8 mouse cellular contexts compared by ENCODE assay signal in the genomic region with DNA sequence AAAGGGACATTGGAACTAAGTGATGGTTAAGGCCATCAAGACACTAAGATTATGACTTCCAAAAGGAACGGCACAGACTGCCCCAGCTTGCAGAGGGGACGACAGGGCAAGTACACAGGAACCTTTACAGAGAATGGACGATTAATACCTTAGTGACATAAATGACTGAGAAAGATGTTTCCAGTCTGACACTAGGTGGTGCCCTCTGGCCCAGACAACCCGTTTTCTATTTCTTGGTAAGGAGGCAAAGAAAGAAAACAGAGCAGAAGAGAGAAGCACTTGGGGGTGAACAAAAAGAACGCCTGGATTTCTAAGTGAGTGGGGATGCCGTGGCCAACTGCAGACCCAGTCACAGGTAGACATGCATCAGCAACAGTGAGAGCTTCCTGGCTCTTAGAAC. TPM values are rescaled to one million over a fixed set of nuclear protein-coding genes. Genes with fewer than 3 reads are reported as not detected.
DNase-seq lines count a peak whose midpoint lies in the region; ATAC-seq lines count a peak whose summit lies in the region.

No protein-coding gene starts in this region.

- peak; percentile 26 to 38; a peak in 3 of 4 replicates for ATAC-seq in hematopoietic stem cell, adult 5-6 weeks (replicated peaks in 1 of 2; ENCODE audit: insufficient read depth in 1 of 2, low FRiP score in 2 of 2, low TSS enrichment in 1 of 2, low read depth in 1 of 2, poor library complexity in 2 of 2, severe bottlenecking in 2 of 2)
- ATAC-seq in limb, embryonic 11.5 days (ENCODE audit: insufficient number of reproducible peaks, low FRiP score, low TSS enrichment, low read depth) = no peak
- no peak for ATAC-seq in midbrain, embryonic 11.5 days (ENCODE audit: low FRiP score)
- ATAC-seq in stomach, embryonic 15.5 days (ENCODE audit: insufficient read depth, low FRiP score, low read depth) = no peak

- peak overlapping the region; percentile 92 for H3K4me3 ChIP-seq in embryonic facial prominence, embryonic 10.5 days
- no peak overlapping the region for H3K4me3 ChIP-seq in limb, embryonic 11.5 days (ENCODE audit: low read depth, low read length)
- H3K4me3 ChIP-seq in midbrain, embryonic 11.5 days (ENCODE audit: low read depth, low read length) = no peak overlapping the region; the same call in 1 of the 2 replicates
- peak overlapping the region; percentile 90; the same call in 1 of the 2 replicates for H3K4me3 ChIP-seq in stomach, embryonic 15.5 days (replicated peaks)

- peak; percentile 65 for DNase-seq in CD4-positive helper T cell, adult 2 months (ENCODE audit: low read depth, low spot score)
- peak; percentile 60 for DNase-seq in T-cell, adult 2 months (ENCODE audit: low spot score)
- peak; percentile 33 for DNase-seq in embryonic facial prominence, embryonic 10.5 days (ENCODE audit: low spot score)
- DNase-seq in limb, embryonic 11.5 days (ENCODE audit: low spot score) = peak; percentile 45
- DNase-seq in midbrain, embryonic 11.5 days (ENCODE audit: low spot score, missing footprints) = no peak
- no peak for DNase-seq in frontal cortex, postnatal 25 days (ENCODE audit: low spot score in 2 of 2)

- H3K4me1 ChIP-seq in embryonic facial prominence, embryonic 10.5 days = peaks cover 46% of the 10 kb centered on the region
- peaks cover 9% of the 10 kb centered on the region; the same call in 1 of the 2 replicates for H3K4me1 ChIP-seq in limb, embryonic 11.5 days (ENCODE audit: control insufficient read depth, insufficient read depth, low read length)
- peaks cover 25% of the 10 kb centered on the region for H3K4me1 ChIP-seq in midbrain, embryonic 11.5 days (ENCODE audit: control insufficient read depth, insufficient read depth, low read length)
- H3K4me1 ChIP-seq in stomach, embryonic 15.5 days = peaks cover 13% of the 10 kb centered on the region

- peak overlapping the region; percentile 69 for H3K27ac ChIP-seq in embryonic facial prominence, embryonic 10.5 days (replicated peaks)
- no peak overlapping the region for H3K27ac ChIP-seq in limb, embryonic 11.5 days (replicated peaks; ENCODE audit: low read depth, low read length)
- no peak overlapping the region for H3K27ac ChIP-seq in midbrain, embryonic 11.5 days (ENCODE audit: low read depth, low read length)
- H3K27ac ChIP-seq in stomach, embryonic 15.5 days = no peak overlapping the region

- H3K36me3 ChIP-seq in embryonic facial prominence, embryonic 10.5 days (replicated peaks) = 0 out of 2 replicates have a peak, but pooled peaks cover 6% of the 10 kb centered on the region
- no peaks in the 10 kb centered on the region for H3K36me3 ChIP-seq in limb, embryonic 11.5 days (ENCODE audit: control insufficient read depth, insufficient read depth, low read length)
- H3K36me3 ChIP-seq in midbrain, embryonic 11.5 days (ENCODE audit: control insufficient read depth, insufficient read depth, low read length) = no peaks in the 10 kb centered on the region
- H3K36me3 ChIP-seq in stomach, embryonic 15.5 days = no peaks in the 10 kb centered on the region

- H3K4me2 ChIP-seq in limb, embryonic 11.5 days (ENCODE audit: low read depth, severe bottlenecking) = peak overlapping the region; percentile 17; the same call in 1 of the 2 replicates
- H3K4me2 ChIP-seq in midbrain, embryonic 11.5 days = peak overlapping the region; percentile 6; the same call in 1 of the 2 replicates
- peak overlapping the region; percentile 62 for H3K4me2 ChIP-seq in stomach, embryonic 15.5 days

- H3K9ac ChIP-seq in limb, embryonic 11.5 days (ENCODE audit: low read length) = peak overlapping the region; percentile 19; the same call in 1 of the 2 replicates
- no peak overlapping the region; the same call in 1 of the 2 replicates for H3K9ac ChIP-seq in midbrain, embryonic 11.5 days (ENCODE audit: low read length)
- no peak overlapping the region for H3K9ac ChIP-seq in stomach, embryonic 15.5 days

- WGBS in embryonic facial prominence, embryonic 10.5 days = 38% methylated on average over 6 of the region's 6 CpGs
- 27% methylated on average over 6 of the region's 6 CpGs for WGBS in limb, embryonic 11.5 days
- 32% methylated on average over 6 of the region's 6 CpGs for WGBS in midbrain, embryonic 11.5 days
- WGBS in stomach, embryonic 15.5 days = 17% methylated on average over 6 of the region's 6 CpGs

- no peaks in the 10 kb centered on the region for H3K9me3 ChIP-seq in embryonic facial prominence, embryonic 10.5 days
- H3K9me3 ChIP-seq in limb, embryonic 11.5 days (ENCODE audit: control insufficient read depth, low read length) = no peaks in the 10 kb centered on the region
- no peaks in the 10 kb centered on the region for H3K9me3 ChIP-seq in midbrain, embryonic 11.5 days (ENCODE audit: control insufficient read depth, low read length)
- H3K9me3 ChIP-seq in stomach, embryonic 15.5 days = no peaks in the 10 kb centered on the region

- H3K27me3 ChIP-seq in embryonic facial prominence, embryonic 10.5 days (replicated peaks; ENCODE audit: low read depth, poor library complexity, severe bottlenecking) = no peaks in the 10 kb centered on the region
- no peaks in the 10 kb centered on the region for H3K27me3 ChIP-seq in limb, embryonic 11.5 days (ENCODE audit: control insufficient read depth, insufficient read depth, low read length)
- H3K27me3 ChIP-seq in midbrain, embryonic 11.5 days (ENCODE audit: control insufficient read depth, insufficient read depth, low read length) = no peaks in the 10 kb centered on the region
- H3K27me3 ChIP-seq in stomach, embryonic 15.5 days (replicated peaks) = no peaks in the 10 kb centered on the region

RNA-seq across cellular contexts. Expression of gene Tapt1, which starts 2.2 kb away (rescaled TPM):
- 23.0 and 25.5 TPM in 2 replicates for polyA plus RNA-seq in embryonic facial prominence, embryonic 10.5 days (2016; fragmentation: Nextera tagmentation; extraction: Ambion mirVana)
- 177 and 217 TPM in 2 replicates for total RNA-seq in hematopoietic stem cell, adult 5-6 weeks (2017)
- 35.3 and 36.1 TPM in 2 replicates for polyA plus RNA-seq in limb, embryonic 11.5 days (2014; fragmentation: Nextera tagmentation; extraction: Ambion mirVana)
- polyA plus RNA-seq in midbrain, embryonic 11.5 days (2014; fragmentation: Nextera tagmentation; extraction: Ambion mirVana) = 27.8 and 30.3 TPM in 2 replicates
- polyA plus RNA-seq in stomach, embryonic 15.5 days (2015; fragmentation: Nextera tagmentation; extraction: Ambion mirVana) = 29.7 and 31.0 TPM in 2 replicates

Comparison
In these comparisons a context has a peak if more than half of its experiments do, and no peak if none do; other contexts are left out.
1. DNase-seq: peak in CD4-positive helper T cell, adult 2 months (single experiment), T-cell, adult 2 months (single experiment), embryonic facial prominence, embryonic 10.5 days (single experiment) and limb, embryonic 11.5 days (single experiment); none in midbrain, embryonic 11.5 days (single experiment) and frontal cortex, postnatal 25 days (0 of 2).
2. H3K4me3 ChIP-seq: peak in embryonic facial prominence, embryonic 10.5 days (single experiment) and stomach, embryonic 15.5 days (single experiment); none in limb, embryonic 11.5 days (single experiment) and midbrain, embryonic 11.5 days (single experiment).
3. ATAC-seq: peak in hematopoietic stem cell, adult 5-6 weeks (2 of 2); none in limb, embryonic 11.5 days (single experiment), midbrain, embryonic 11.5 days (single experiment) and stomach, embryonic 15.5 days (single experiment).
4. H3K4me2 ChIP-seq: peak in every context shown above with its lines; median percentile 62 in stomach, embryonic 15.5 days; 17 in limb, embryonic 11.5 days; 6 in midbrain, embryonic 11.5 days.